Mouse (Mus musculus) cortical plate, adult 2 months (tissue): Measurements from ENCODE around the gene Gm10837. TPM values are rescaled to one million over a fixed set of nuclear protein-coding genes. Genes with fewer than 3 reads are reported as not detected.

Source experiments
- H3K27ac ChIP-seq: fragments of 200-500 bp; 2 replicates; pipeline ENCODE4 v1.5.1; 2012; ENCODE audit warnings: low read length, control low read depth, inconsistent platforms; ENCODE audit not compliant: insufficient read depth
- H3K4me1 ChIP-seq: fragments of 200-500 bp; 2 replicates; pipeline ENCODE4 v1.6.1; 2011; ENCODE audit warnings: low read length; ENCODE audit not compliant: control insufficient read depth, insufficient read depth
- H3K4me3 ChIP-seq: fragments of 200-500 bp; 2 replicates; pipeline ENCODE4 v1.5.1; 2011; ENCODE audit warnings: mild to moderate bottlenecking, low read length, control low read depth; ENCODE audit not compliant: insufficient read depth
- CTCF ChIP-seq: fragments of 200-500 bp; IDR thresholded peaks from 2 replicates; pipeline ENCODE4 v1.5.1; 2011; ENCODE audit warnings: mild to moderate bottlenecking, control low read depth, low read length; ENCODE audit not compliant: insufficient read depth; ENCODE audit errors: extremely low read depth
- POLR2A ChIP-seq: fragments of 200-500 bp; IDR thresholded peaks from 2 replicates; pipeline ENCODE4 v1.6.1; 2011; ENCODE audit warnings: mild to moderate bottlenecking, low read length, control low read depth; ENCODE audit not compliant: insufficient read depth; ENCODE audit errors: extremely low read depth
- polyA plus RNA-seq: library from polyadenylated mRNA; depleted of rRNA; stranded (reverse); fragments of >200 nt; gene quantifications from 2 replicates; pipeline ENCODE4 v1.2.3, GENCODE M21; 2012; rRNA removed

Gm10837 gene
- polyA plus RNA-seq = 0.08 TPM in 1 of 2 replicates, not detected in the other

DNA sequence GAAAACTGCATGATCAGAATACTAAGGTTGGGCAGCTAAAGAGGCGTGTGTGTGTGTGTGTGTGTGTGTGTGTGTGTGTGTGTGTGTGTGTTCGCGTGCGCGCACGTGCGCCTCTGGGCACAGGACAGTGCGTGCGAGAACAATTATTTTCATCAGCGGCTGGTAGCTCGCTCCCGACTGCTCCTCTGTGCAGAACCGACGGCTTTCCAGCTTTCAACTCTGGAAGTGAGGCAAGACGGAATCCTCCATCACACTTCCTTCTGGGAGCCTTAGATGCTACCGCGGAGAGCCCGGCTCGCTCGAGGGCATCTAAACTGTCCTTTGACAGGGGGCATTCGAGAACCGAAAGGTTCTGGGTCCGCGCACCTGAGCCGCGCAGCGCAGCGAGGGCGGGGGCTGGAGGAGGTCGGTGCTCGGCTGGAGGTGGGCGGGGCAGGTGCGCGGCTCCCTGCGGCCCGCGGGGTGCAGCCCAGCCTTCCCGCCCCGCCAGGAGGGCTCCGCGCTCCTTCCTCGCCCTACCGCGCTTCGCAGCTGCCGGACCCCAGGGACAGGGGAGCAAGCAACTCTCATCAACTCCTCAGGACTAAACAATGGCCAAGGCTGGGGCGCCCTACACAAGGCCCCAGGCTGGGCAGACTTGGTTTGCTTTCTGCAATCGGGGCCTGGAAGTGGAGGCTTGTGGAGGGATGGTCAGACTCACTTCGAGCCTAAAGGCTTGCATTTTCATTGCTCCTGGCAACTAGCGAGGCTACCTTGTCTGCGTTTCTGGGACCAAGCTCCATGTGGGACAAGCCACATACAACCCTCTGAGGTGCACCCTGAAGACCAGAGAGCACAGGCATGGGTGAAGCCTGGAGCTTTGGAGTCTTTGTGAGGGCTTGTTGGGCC lies at the start of gene Gm10837:
Gene Gm10837 (plus strand): TSS at position 146 of the 888 bp plus-strand sequence.
- TF ChIP-seq CTCF (no peak), POLR2A (no peak)
- H3K4me3 ChIP-seq = peak within 1 kb of the TSS; percentile 23

DNA sequence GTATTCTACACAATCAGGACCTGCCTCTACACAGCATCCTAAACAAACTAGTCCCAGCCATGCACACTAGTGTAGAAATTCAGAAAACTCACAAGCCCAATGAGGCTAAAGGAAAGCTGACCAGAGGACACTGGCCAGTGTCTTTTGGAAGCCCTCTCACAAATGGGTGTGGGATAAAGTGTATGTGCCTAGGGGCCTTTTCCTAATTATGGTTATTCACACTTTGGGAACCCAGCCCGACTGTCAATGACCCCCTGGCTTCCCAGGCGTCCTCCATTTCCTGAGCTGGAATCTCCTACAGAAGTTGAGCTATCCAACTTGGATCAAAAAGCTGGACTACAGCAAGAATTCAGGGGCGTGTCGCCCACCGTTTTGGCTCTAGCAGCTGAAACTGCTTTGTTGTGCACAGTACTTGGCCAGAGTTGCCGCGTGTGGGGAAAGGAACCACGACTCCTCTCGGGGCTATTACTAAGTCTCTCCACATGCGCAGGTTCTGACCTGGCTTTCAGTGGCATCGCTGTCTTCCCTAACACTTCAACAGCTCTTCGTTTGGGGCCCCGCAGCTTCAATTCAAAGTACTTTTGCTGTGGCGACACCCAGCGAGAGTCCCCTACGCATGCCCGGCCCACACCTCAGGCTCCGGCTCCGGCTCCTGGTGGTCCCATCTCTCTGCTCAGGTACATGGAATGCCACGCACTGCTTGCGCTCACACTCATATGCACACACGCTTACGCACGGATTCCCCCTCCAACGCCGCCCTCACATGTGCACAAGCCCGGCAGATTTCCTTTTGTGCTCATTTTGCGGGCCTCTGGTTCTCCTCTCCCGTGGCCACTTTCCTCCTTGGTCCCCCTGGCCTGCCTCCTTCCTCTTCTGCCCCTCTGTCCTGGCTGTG lies 40.5 kb upstream of the Gm10837 start:
- Histone ChIP-seq H3K4me3 (peak overlapping the region; percentile 15), H3K27ac (peak overlapping the region; percentile 28; the same call in 1 of the 2 replicates), H3K4me1 (no peaks in the 10 kb centered on the region)
- TF ChIP-seq CTCF (no peak), POLR2A (no peak)

More for the DNA sequence above, at the start of gene Gm10837:
- H3K4me1 ChIP-seq = no peaks in the 10 kb centered on the region
- peak within 1 kb of the TSS; percentile 54 for H3K27ac ChIP-seq

DNA sequence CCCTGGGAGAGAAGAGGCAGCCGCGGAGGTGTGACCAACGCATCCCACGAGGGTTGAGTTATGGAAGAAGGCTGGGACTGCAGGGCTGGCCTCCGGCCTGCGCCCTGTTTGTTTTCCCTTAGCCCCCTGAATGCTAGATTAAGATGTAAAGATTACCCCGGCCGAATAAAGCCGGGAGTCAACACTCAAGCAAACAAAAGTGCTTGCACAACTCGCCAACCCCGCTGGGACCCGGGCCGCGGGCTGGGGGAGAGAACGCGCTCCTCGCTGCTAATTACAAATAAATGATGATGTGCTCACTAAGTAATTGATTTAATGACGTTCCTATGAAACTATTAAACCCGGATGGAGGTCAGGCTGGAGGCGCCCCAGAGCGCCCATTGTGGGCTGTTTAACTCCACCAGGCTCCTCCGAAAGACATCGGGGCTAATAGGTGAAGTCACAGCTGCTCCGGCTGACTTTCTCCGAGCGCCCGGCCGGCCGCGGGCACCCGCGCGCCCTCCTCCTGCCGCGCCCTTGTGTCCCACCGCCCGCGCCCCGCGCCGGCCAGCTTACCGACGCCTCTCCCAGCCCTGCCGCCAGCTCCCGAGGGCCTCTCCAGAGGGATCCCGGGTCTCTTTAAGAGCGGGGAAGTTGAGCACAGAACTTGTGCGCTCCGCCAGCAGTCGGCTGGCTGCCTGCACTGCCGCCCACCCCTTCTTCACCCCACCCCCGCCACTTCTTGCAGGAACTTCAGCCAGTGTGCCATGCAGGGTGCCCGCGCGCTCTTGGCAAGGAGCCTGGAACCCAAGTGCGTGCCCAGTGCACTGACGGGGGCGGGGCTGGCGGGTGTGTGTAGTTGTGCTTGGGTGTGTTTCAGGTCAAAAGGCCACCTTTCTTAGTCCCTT lies 39.6 kb upstream of the Gm10837 start, which contains the start of gene Gm5089:
Gene Gm5089 (minus strand): TSS at position 620 of the 887 bp plus-strand sequence.
- H3K4me3 ChIP-seq = peak within 1 kb of the TSS; percentile 15
- no peak for TF ChIP-seq POLR2A
- no peak for TF ChIP-seq CTCF
- no peaks in the 10 kb centered on the region for H3K4me1 ChIP-seq
- peak within 1 kb of the TSS; percentile 28; the same call in 1 of the 2 replicates for H3K27ac ChIP-seq

DNA sequence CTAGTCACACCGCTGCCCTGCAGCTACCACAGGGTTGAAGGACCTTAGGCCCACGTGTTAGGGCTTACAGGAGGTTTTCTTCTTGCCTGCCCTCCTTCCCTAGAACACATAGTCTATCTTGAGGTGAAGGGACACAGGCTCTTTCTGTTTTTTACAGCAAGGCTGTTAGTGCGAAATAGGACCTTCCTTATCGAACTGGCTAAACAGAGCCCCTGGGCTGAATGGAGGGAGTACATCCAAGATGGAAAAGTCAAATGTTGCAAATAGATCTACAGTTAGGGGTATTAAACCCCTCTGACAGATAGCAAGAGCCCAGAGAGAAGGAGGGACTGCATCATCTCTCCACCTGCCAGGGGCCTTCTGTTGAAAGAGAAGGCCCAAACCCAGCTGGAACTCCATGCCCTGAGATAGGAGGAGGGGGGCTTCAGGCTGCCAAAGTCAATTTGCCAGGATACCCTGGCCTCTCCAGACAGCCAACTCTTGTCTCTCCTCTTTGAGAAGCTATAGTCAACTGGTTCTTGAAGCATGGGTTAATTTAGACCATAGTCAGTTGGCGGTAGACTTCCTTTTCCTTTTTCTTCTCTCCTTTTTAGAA lies 38.7 kb upstream of the Gm10837 start:
- Histone ChIP-seq H3K4me3 (no peak overlapping the region), H3K4me1 (no peaks in the 10 kb centered on the region), H3K27ac (no peak overlapping the region)
- TF ChIP-seq POLR2A (no peak), CTCF (no peak)

DNA sequence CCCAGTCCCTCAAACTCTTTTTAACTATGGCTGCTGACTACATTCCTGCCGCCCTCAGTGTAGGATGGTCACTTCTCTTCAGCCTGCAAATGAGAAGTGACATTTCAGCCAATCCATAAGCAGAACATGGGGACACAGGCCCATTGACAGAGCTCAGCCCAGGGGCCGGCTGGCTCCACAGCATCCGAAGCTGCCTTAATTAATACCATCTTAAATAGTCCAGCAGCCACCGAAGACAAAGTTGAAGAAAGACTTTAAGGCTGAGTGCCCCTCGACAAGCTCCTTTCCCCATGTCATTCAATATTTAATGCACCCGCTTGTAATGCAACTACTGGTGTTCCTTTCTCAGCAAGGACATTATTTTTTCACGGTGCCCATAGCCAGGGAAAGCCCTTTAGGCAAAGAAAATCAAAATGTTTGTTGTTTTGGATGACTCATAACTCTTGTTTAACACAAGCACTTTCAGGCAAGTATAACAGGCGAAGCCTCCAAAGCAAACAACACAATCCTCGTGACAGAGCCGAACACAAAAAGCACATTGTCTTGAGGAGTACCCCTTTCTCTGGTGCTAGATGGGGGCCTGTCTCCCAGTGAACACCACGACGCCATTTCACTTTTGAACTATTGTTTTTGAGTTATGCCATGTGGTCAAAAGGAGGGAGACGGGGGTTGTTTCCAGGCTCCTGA lies 37.5 kb upstream of the Gm10837 start:
- Histone ChIP-seq H3K4me3 (no peak overlapping the region), H3K4me1 (no peaks in the 10 kb centered on the region), H3K27ac (peak overlapping the region; percentile 89)
- TF ChIP-seq CTCF = no peak
- no peak for TF ChIP-seq POLR2A

DNA sequence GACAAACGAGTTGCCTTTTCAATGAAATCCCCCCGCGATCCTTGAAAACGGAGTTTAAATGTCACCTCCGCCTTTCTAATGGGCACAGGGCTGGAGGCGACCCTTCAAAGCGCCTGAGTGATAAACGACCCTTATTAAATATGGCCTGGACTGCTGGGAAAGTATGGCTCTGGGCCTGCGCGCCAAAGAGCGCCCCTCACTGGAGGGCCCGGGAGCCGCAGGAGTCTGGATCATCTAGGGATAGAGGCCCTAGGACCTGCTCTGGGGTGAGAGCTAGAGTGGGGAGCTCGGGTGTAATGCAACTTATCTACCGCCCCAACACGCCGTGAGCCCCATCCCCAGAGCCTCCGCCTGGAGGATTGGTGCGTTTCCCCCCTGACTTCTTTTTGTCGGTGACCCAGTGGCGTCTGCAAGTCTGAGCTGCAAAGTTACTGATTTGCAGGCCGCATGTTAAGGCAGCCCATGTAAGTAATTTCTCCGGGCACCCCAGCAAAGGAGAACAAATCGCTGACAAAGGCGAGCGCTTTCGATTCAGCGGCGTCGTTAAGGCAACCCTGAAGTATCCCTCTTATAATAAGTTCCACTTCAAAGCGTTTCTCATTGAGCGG lies 36.9 kb upstream of the Gm10837 start:
- no peak overlapping the region for H3K4me3 ChIP-seq
- TF ChIP-seq CTCF (no peak), POLR2A (no peak)
- H3K27ac ChIP-seq = peak overlapping the region; percentile 89
- no peaks in the 10 kb centered on the region for H3K4me1 ChIP-seq

DNA sequence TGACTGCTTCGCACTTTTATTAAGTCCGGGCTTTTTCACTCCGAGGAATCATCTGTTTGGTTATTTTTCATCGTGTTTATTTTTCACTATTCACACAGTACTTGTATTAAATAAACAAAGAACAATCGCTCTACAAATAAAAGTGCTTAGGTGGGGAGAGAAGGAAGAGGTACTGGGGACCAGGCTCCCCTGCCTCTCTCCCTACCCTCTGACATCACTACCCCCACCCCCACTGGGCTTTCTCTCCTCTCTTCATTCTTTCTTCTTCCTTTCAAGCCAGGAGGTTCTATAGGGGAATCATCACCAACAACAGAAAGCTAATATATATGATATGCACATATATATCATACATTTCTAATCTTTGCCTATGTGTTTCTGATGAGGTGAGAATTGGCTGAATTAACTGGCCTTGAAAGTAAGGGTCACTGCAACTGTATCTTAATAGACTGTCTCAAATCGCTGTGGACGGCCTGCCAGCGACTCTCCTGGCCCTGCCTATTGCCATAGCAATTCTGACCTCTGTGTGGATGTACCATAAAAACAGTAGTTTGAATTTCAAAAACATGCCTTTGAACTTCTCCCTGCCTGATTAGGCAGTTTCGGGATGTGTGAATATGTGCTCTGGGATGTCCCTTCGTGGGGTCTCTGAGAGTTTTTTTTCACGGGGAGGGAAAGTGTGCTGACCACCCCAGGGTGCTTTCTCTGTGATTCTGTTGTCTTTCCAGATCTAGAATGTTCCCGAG lies 36.2 kb upstream of the Gm10837 start:
- Histone ChIP-seq H3K4me3 (no peak overlapping the region), H3K27ac (peak overlapping the region; percentile 71; the same call in 1 of the 2 replicates), H3K4me1 (no peaks in the 10 kb centered on the region)
- TF ChIP-seq CTCF (no peak), POLR2A (no peak)
